Mouse (Mus musculus) cerebellum, adult 18-20 months (tissue): ENCODE results near the gene Dapp1.
A peak's percentile ranks its signal among the peaks of the same experiment; 100 is the strongest.
"Not testable (repeated sequence)": the region's sequence is repeated elsewhere in the genome, so short reads cannot be mapped to it uniquely, and the experiment has no call there.

ENCODE experiments used
- DNase-seq, 2 experiments: peaks; one replicate each; pipeline ENCODE4 v3.0.0; 2021

The Dapp1 gene

GRCm38 (mm10) chr3:137989405-137989804 is 8.1 kb upstream of the Dapp1 start:
- DNase-seq = no peak

- no peak for DNase-seq
Measured at GRCm38 (mm10) chr3:137980435-137981381, 637 bp downstream of the Dapp1 start.

DNA sequence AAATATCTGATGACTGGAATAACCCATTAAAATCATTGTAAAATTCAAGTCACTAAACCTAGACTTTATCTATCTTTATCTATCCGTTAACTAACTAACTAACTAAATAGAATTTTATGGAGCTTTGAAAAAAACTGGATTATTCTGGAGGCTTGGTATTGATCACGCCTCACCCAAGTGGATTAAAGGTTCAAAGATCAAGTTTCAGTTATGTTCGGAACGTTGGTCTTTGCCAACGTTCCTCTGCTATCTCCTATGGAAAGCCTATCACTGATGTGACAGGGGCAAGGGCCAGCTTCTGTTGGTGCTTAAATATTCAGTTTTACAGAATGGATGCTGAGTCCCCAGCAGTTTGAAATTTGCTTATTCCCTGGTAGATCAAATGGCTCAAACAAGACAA is 3.1 kb downstream of the Dapp1 start:
- DNase-seq = no peak

DNA sequence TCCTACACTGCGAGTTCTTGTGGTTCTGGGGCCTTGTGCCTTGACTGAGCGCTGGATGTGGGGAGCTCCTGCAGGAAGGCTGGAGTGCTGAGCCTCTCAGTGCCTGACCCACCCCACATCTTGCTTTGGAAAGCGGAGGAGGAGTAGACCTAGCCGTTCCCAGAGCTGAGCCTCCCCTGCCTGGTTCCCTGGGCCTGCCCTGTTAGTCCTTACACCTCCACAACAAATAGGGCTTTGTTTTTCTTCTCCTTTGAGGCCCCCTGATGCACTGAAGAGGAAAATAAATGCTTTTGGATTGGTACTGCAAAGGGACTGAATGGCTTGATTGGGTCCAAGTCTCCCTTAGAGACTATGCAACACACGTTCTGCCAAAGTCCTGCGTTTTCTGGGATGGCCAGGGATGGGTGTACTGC is 3.7 kb downstream of the Dapp1 start:
- no peak for DNase-seq

DNA sequence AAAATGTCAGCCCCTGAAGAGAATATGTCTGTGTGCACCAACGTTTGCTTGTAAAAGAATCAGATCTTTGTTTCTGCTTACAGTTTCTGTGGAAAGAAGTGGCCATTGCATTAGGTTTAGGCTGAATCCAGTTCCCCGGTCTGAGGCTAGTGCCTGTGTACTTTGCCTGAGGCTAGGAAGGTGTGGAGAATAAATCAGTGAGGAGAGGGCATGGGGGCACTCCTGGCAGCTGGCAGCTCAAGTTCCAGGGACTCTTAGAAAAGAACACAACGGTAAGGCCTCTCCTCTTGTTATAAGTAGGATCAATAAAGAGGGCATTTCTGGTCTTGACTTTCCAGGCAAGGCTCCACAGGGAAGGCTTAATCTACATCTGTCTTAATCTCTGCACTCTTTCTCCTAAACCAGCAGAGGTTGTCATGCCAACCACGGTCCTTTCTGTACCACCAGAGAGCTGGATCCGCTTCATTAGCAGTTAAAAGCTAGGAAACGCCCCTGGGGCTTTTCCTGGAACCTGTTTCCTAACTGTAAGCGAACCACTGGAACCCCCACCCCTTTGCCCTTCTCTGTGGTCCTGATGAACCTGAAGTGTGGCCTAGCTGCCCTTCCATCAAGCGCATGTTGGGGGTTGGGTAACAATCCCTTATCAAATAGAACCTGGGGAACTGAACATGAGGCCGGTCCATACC is 4.3 kb downstream of the Dapp1 start:
- DNase-seq = no peak

DNA sequence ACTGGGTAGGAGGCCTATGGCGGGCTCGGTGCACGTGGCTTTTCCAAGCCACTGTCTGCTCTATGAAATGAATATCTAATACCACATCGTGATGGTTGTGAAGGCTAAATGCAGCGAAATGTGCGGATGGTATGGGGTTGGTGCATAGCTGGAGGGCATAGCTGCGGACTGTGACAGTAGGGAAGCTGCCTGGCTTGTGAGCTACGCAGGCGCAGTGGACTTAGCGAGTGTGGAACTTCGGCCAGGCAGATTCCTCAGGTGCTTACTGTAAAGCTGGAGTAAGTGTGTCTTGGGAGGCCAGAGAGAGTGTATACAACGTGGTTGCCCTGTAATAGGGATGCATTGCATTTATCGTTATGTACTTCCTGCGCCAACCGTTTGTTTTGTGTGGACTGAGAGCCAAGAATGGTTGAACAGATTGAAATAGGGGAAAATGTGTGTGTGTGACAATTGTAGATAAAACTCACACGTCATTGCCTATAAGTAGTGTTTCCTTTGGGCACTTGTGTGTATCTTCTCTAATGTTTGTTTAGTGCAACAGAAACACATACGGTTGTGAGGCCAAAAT is 5.4 kb downstream of the Dapp1 start:
- DNase-seq = no peak

DNA sequence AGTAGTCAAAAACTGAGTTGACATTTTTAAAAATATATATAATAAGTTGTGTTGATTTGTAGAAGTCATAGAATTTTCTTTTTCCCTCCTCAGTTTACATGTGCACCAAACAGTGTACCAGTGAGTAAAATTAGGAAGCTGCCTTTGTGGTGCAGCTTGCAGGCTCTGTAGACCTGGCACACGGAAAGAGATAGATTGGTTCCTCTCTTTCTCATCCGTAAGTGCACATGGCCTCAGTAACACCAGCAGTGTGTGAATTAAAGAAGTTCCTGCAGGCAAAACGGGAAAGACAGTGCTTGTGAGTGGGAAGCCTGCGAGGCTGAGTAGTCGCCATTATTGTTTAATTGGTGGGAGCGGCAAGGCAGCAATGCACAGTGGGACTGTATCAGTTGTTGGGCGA is 5.9 kb downstream of the Dapp1 start:
- no peak for DNase-seq

- no peak for DNase-seq
Measured at GRCm38 (mm10) chr3:137974306-137974705, 7.0 kb downstream of the Dapp1 start.

GRCm38 (mm10) chr3:137972989-137973388 is 8.4 kb downstream of the Dapp1 start:
- DNase-seq = no peak

GRCm38 (mm10) chr3:137972224-137972623 is 9.1 kb downstream of the Dapp1 start:
- DNase-seq = no peak

DNA sequence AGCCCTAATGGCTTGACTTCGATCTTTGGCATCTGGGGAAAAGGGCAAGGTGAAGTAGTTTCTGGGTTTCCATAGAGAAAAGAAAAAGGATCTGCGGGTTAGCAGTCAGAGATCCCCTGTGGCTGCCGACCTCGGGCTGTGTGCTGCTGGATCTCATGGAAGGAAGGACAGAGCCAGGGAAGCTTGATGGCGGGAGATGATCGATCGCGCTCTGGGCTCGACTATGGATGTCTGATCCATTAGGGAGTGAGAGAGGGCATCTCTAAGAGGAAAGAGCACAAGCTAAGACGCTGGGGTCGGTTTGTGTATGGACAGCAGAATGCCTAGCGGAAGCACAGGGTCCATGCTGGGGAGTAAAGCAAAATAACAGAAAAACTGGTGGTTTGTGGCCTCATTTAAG is 11.4 kb downstream of the Dapp1 start:
- DNase-seq = peak; percentile 15 to 19

- no peak for DNase-seq
Measured at GRCm38 (mm10) chr3:137968820-137969486, 12.4 kb downstream of the Dapp1 start.

DNA sequence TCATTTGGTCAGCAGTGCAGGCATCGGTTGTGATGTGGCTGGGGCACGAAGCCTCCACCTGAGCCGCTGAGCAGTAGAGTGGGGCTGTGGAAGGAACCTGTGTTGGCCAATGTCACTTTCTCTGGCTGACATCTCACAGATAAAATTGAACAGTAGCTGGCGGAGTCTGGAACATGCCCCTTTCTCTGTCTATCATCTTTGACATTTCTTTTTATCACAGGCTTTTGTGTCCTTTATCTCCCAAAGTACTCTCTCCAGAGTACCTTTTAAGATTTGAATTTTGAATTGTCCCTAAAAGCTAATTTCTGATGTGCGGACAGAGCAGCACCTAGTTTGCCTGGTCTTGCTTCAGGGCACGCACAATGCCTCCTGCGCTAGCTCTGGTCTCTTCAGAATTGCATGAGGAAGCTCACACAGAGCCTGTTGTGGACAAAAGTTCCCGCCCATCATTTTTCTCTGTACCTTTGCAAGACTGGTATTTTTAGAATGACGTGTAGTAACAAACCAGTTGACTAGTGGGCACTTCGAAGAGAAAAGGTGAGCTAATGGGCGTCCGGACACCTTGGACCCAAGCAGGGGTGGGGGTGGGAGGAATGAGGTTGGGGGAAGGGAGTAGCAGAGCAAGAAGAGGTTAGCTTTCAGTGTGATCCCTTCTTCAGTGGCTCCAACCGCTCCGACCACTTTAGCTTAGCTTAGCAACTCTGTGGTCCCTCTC is 13.1 kb downstream of the Dapp1 start:
- DNase-seq = no peak

- DNase-seq = not testable (repeated sequence)
Measured at GRCm38 (mm10) chr3:137964014-137964413, 17.3 kb downstream of the Dapp1 start.

- no peak for DNase-seq
Measured at GRCm38 (mm10) chr3:137963508-137963907, 17.8 kb downstream of the Dapp1 start.

- peak; percentile 46 to 62 for DNase-seq
Measured at GRCm38 (mm10) chr3:137961736-137962385, 19.5 kb downstream of the Dapp1 start.

- peak in 1 of 2 experiments; percentile 8 for DNase-seq
Measured at GRCm38 (mm10) chr3:137959456-137959855, 21.9 kb downstream of the Dapp1 start.

DNA sequence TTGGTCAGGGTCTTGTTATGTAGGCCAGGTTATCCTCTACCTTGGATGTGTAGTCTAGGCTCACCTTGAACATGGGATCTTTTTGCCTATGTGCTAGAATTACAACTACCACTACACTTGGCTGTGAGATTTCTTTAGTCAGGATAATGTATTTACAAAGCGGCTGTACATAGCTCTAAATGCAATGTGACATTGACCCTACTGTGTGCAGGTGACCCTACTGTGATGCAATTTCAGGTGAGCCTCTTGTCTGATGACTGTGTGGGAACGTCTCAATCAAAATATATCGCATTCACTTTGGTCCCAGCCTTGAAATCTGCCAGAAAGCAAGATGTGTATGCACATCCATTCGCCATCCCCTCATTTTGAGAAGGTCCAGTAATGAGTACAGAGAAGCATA is 23.0 kb downstream of the Dapp1 start:
- DNase-seq = no peak

DNA sequence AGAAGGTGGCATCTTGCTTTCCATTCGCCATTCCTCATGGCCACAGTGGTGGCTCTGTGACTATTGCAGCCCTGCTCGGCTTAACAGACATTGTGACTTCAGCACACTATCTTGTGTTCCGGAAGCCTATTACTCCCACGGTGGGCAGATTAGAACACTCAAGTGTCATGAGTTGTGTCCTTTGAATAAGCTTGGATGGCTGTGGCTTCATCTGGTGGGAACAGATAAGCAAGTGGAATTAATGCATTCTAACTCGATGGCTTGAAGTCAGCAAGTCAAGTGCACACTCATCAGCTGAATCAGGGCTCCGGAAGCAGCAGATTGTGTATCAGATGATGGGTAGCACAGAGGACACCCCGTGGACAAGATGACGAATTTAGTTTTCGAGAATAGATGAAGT is 23.5 kb downstream of the Dapp1 start:
- no peak for DNase-seq

GRCm38 (mm10) chr3:137955560-137956081 is 25.7 kb downstream of the Dapp1 start:
- DNase-seq = no peak

GRCm38 (mm10) chr3:137954256-137954916 is 27.0 kb downstream of the Dapp1 start:
- no peak for DNase-seq
